Mouse (Mus musculus): ENCODE measurements at regions not wholly inside any gene's neighbourhood (a gene's known extent, or its start where the extent isn't known, plus 50 kb on each side); places are given as distances from the start of the nearest gene placed in this dataset.

GRCm38 (mm10) chr16:30005124-30005523, 59.1 kb upstream of the Hes1 start:
- ATAC-seq, result no peak

GRCm38 (mm10) chr16:30006826-30007225, 57.4 kb upstream of the Hes1 start:
- no peak for ATAC-seq

- ATAC-seq, result peak; percentile 49
Measured at GRCm38 (mm10) chr16:30008451-30009357, 55.5 kb upstream of the Hes1 start.

- ATAC-seq, result no peak
Measured at GRCm38 (mm10) chr16:30009521-30010186, 54.5 kb upstream of the Hes1 start.

GRCm38 (mm10) chr16:30013123-30013522, 51.1 kb upstream of the Hes1 start:
- no peak for ATAC-seq

- no peak for ATAC-seq
Measured at GRCm38 (mm10) chr16:30013943-30014342, 50.2 kb upstream of the Hes1 start.
